Mouse (Mus musculus) G1E-ER4 (cell line): ENCODE measurements around the gene Rps2. TPM values are rescaled to one million over a fixed set of nuclear protein-coding genes. Genes with fewer than 3 reads are reported as not detected.

ENCODE experiments used
- GATA1 ChIP-seq: IDR thresholded peaks from one replicate; pipeline ENCODE4 v1.8.0; 2012; ENCODE audit warnings: low read length, inconsistent platforms
- polyA plus RNA-seq: library from polyadenylated mRNA; stranded (reverse); fragments of >175 nt; gene quantifications from 2 replicates; pipeline ENCODE4 v1.2.3, GENCODE M21; 2012

Rps2 gene
- polyA plus RNA-seq, 1 experiment, result 2,301 TPM

GRCm38 (mm10) chr17:24696011-24696697, 21.8 kb upstream of the Rps2 start, which contains the start of the genes Gfer and Noxo1:
Gene Gfer, minus strand, starts transcription at chr17:24696156.
Gene Noxo1, plus strand, starts transcription at chr17:24696234.
- no peak for TF ChIP-seq GATA1

DNA sequence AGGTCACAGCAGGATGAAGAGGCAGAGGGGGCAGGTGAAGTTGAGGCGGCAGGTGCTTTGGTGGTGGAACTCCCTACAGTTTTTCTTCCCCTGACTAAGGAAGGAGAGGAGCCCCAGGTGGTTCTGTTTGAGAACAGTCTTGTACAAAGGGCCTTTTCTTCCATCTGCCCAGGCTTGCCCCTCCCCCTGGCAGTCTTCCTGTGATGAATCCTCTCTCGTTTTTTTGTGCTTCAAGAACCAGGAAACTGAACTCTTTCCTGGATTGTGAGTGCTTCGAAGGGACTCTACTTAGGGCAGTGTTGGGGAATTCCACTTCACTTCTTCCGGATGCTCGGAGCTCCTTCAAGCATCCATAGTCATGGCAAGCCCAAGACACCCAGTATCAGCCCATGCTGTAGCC, 19.9 kb upstream of the Rps2 start:
- TF ChIP-seq GATA1, result no peak

DNA sequence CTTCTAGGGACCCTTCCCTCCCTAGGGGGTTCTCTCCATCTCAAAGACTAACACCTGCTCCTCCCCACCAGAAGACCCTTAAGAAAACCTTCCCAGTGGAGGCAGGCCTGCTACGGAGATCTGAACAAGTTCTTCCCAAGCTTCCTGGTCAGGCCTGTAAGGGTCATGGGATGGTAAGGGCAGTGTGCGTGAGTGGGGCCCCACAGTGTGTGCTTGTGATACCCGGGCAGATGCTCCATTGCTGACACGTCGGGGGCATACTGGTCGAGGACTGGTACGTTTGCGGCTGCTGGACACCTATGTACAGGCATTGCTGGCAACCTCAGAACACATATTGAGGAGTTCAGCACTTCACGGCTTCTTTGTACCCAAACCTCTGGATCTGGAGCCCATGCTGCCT, 19.2 kb upstream of the Rps2 start:
- no peak for TF ChIP-seq GATA1

DNA sequence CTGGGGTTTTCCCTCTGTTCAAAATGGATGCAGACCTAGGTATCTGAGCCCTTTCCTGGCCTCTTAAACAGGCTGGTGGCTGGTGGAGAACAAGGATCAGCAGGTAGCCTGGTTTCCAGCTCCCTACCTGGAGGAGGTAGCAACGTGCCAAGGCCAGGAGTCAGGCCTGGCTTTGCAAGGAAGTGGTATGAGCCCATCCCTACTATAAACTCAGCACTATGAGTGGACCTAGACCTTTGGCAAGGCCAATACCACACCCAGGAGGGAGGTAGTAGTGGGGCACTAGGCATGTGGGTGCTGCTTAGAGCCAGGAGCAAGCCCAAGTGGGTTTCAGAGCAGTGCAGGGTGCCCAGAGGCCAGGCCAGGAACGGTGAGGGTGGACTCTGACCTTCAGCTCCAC, 18.4 kb upstream of the Rps2 start:
- no peak for TF ChIP-seq GATA1

- TF ChIP-seq GATA1, result no peak
These were observed 16.7 kb upstream of the Rps2 start for GRCm38 (mm10) chr17:24701251-24701650.

GRCm38 (mm10) chr17:24705821-24706220, 12.1 kb upstream of the Rps2 start:
- TF ChIP-seq GATA1, result no peak

GRCm38 (mm10) chr17:24706982-24707800, 10.7 kb upstream of the Rps2 start, which contains the start of gene Tbl3:
Gene Tbl3, minus strand, starts transcription at chr17:24707660.
- TF ChIP-seq GATA1, result peak; percentile 38

GRCm38 (mm10) chr17:24707801-24708425, 10.0 kb upstream of the Rps2 start:
- no peak for TF ChIP-seq GATA1

DNA sequence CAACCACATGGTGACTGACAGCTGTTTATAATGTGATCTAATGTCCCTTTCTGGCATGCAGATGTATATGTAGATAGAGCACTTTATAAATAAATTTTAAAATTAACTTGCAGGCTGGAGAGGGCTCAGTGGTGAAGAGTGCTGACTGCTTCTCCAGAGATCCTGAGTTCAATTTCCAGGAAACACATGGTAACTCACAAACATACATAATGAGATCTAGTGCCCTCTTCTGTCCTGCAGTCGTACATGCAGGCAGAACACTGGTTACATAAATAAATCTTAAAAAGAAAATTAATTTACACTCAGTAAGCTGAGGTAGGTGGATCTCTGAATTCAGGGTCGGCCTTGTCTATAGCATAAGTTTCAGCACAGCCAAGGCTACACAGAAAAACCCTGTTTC, 9.3 kb upstream of the Rps2 start:
- no peak for TF ChIP-seq GATA1

DNA sequence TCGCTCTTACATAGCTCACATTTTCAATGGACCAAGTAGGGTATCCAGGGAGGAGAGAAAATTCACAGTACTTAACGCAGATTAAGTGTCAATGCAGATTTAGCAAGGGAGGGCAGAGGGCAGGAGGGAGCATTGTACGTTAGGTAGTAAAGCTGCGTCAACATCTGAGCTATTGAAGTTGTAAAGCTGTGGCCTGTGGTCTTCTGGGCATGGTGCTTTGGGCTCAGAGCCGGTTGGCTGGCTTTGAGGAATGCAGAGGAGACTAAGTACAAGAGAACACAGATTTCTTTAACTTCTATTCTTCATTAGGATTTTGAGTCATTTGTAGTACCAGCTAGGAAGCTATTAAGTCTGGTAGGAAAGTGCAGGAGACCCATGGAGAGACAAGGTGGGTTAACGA, 2.4 kb upstream of the Rps2 start:
- TF ChIP-seq GATA1, result no peak

DNA sequence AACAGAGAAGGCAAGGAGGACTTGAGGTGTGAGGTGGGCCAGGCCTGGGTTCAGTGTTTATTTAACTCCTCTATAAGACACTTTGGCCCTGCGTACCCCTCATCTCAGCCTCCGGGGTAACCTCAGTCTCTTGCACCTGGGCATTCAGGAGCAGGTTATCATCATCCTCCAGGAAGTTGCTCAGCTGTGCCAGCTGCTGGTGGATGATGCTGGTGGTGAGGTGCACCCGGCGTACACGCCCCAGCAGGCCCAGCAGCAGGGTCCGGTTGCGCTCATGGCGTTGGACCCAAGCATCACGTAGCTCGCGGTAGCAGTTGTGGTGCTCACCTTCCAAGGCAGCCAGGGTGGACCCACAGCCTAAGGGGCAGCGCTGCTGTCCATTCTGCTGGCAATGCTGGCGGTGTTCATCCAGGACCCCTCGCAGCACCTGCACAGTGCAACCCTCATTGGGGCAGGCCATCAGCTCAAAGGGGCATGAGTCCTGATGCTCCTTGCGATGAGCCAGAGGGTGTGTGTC, 1.7 kb upstream of the Rps2 start:
- no peak for TF ChIP-seq GATA1

GRCm38 (mm10) chr17:24719494-24720222, 1.7 kb downstream of the Rps2 start:
- no peak for TF ChIP-seq GATA1

DNA sequence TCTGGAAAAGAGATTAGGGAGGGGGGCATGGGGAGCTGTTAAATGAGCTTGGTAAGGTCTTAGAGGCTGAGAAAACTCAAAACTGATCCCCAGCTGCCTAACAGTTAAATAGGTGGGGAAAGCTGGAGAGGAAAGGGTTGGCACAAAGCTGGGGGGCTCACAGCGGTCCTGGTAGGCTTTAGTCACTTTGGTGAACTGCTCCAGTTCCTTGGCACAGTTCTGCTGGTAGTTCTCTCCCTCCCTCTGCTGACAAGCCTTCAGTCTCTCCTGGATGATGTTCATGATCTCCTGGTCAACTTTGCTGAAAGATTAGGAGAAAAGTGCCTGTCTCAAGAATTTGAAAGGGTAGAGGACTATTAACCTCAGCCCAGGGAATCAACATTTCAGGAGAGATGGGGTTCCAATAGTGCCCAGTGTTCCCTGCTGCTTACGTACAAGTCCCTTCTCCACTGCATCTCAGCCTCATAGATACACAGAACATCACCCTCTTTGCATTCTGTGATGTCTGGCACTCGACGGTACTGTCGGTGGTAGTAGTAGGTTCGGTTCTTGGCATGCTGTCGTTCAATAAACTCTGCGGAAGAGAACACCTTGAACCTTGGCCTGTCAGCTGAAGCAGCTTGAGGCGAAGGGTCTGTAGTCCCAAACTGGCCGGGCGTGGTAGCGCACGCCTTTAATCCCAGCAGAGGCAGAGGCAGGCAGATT, 4.5 kb downstream of the Rps2 start:
- no peak for TF ChIP-seq GATA1

- no peak for TF ChIP-seq GATA1
These were observed 5.4 kb downstream of the Rps2 start for GRCm38 (mm10) chr17:24723122-24723880.
